Mouse (Mus musculus) forebrain, embryonic 11.5 days (tissue): ENCODE measurements around the gene Dnmbp. TPM values are rescaled to one million over a fixed set of nuclear protein-coding genes. Genes with fewer than 3 reads are reported as not detected.

Source experiments
- ATAC-seq: fragments of 200-750 bp; cut with Nextera tagmentation; replicated peaks from 2 replicates; pipeline ENCODE4 v1.8.0; 2017; ENCODE audit warnings: moderate TSS enrichment; ENCODE audit not compliant: low FRiP score
- DNase-seq: peaks from one replicate; pipeline ENCODE4 v3.0.0-alpha.2; 2017; ENCODE audit warnings: low spot score
- H3K27ac ChIP-seq: fragments of 300-500 bp; sonication (generic); 2 replicates; pipeline ENCODE4 v1.5.1; 2014; ENCODE audit warnings: low read depth, low read length
- H3K27me3 ChIP-seq: fragments of 300-500 bp; sonication (generic); 2 replicates; pipeline ENCODE4 v1.6.1; 2014; ENCODE audit warnings: mild to moderate bottlenecking, low read length, mixed read lengths; ENCODE audit not compliant: control insufficient read depth, insufficient read depth
- H3K36me3 ChIP-seq: fragments of 300-500 bp; sonication (generic); 2 replicates; pipeline ENCODE4 v1.6.1; 2014; ENCODE audit warnings: mild to moderate bottlenecking, low read length, moderate library complexity, mixed read lengths; ENCODE audit not compliant: control insufficient read depth, insufficient read depth
- H3K4me1 ChIP-seq: fragments of 300-500 bp; sonication (generic); replicated peaks from 2 replicates; pipeline ENCODE4 v1.6.1; 2014; ENCODE audit warnings: low read length, mixed read lengths; ENCODE audit not compliant: control insufficient read depth, insufficient read depth
- H3K4me2 ChIP-seq: fragments of 300-500 bp; sonication (generic); 2 replicates; pipeline ENCODE4 v1.6.1; 2014; ENCODE audit warnings: low read depth, mild to moderate bottlenecking, low read length, moderate library complexity, mixed read lengths; ENCODE audit not compliant: severe bottlenecking
- H3K4me3 ChIP-seq: fragments of 300-500 bp; sonication (generic); 2 replicates; pipeline ENCODE4 v1.5.1; 2014; ENCODE audit warnings: low read depth, low read length
- H3K9ac ChIP-seq: fragments of 300-500 bp; sonication (generic); 2 replicates; pipeline ENCODE4 v1.6.1; 2014; ENCODE audit warnings: low read length
- H3K9me3 ChIP-seq: fragments of 300-500 bp; sonication (generic); 2 replicates; pipeline ENCODE4 v1.6.1; 2016; ENCODE audit warnings: low read length, mixed read lengths; ENCODE audit not compliant: control insufficient read depth
- WGBS: fragments of 180-500 bp; shearing (Covaris S2); extraction: QIAGEN DNeasy Blood & Tissue Kit; methylation state at CpG from one replicate; pipeline ENCODE4 v1.1.7; 2014; 5-methylcytosine and 5-hydroxymethylcytosine counted together
- polyA plus RNA-seq: library from polyadenylated mRNA; unstranded; fragments of >200 nt; fragmentation: Nextera tagmentation; extraction: Ambion mirVana; gene quantifications from 2 replicates; pipeline ENCODE4 v1.2.1, GENCODE M21; 2014

Gene Dnmbp
- polyA plus RNA-seq, 1 experiment from 2014 or later = 17.8 TPM

- Histone ChIP-seq H3K4me3 (no peak overlapping the region), H3K4me2 (no peak overlapping the region), H3K4me1 (no peaks in the 10 kb centered on the region), H3K9me3 (no peaks in the 10 kb centered on the region), H3K36me3 (no peaks in the 10 kb centered on the region), H3K27ac (no peak overlapping the region), H3K27me3 (no peaks in the 10 kb centered on the region), H3K9ac (no peak overlapping the region)
- no peak for DNase-seq
- WGBS = 85% methylated on average over 9 of the region's 9 CpGs
- no peak for ATAC-seq
Observed at GRCm38 (mm10) chr19:43801427-43802051, 138.5 kb downstream of the Dnmbp start.

- WGBS = 82% methylated on average over 5 of the region's 5 CpGs
Observed at GRCm38 (mm10) chr19:43797216-43797615, 142.8 kb downstream of the Dnmbp start.

More at GRCm38 (mm10) chr19:43797216-43797615, 142.8 kb downstream of the Dnmbp start:
- Histone ChIP-seq H3K27me3 (no peaks in the 10 kb centered on the region), H3K4me1 (no peaks in the 10 kb centered on the region), H3K4me3 (no peak overlapping the region), H3K27ac (no peak overlapping the region), H3K36me3 (no peaks in the 10 kb centered on the region), H3K9me3 (no peaks in the 10 kb centered on the region), H3K9ac (no peak overlapping the region), H3K4me2 (no peak overlapping the region)
- DNase-seq (no peak), ATAC-seq (no peak)

Other genes with a start within 250 kb of the Dnmbp start
- gene Cutc, start 187.2 kb downstream of the Dnmbp start, polyA plus RNA-seq = 12.5 and 13.7 TPM in 2 replicates
- gene Cox15, start 187.2 kb downstream of the Dnmbp start, polyA plus RNA-seq = 12.4 and 13.6 TPM in 2 replicates
- not detected in 2 replicates for gene Abcc2, start 158.0 kb downstream of the Dnmbp start, polyA plus RNA-seq
- gene Cpn1, start 46.4 kb upstream of the Dnmbp start, polyA plus RNA-seq = 0.09 TPM in 1 of 2 replicates, not detected in the other
- not detected in 2 replicates for gene Cyp2c23, start 89.0 kb upstream of the Dnmbp start, polyA plus RNA-seq
- 18.6 and 19.6 TPM in 2 replicates for gene Erlin1, start 129.6 kb upstream of the Dnmbp start, polyA plus RNA-seq
- gene Chuk, start 167.3 kb upstream of the Dnmbp start, polyA plus RNA-seq = 59.6 and 62.9 TPM in 2 replicates
- 44.2 and 47.9 TPM in 2 replicates for gene Cwf19l1, start 195.7 kb upstream of the Dnmbp start, polyA plus RNA-seq
- 101 and 108 TPM in 2 replicates for gene Bloc1s2, start 206.3 kb upstream of the Dnmbp start, polyA plus RNA-seq